Mouse (Mus musculus): Measurements from ENCODE around the gene Kdm4c.

DNA sequence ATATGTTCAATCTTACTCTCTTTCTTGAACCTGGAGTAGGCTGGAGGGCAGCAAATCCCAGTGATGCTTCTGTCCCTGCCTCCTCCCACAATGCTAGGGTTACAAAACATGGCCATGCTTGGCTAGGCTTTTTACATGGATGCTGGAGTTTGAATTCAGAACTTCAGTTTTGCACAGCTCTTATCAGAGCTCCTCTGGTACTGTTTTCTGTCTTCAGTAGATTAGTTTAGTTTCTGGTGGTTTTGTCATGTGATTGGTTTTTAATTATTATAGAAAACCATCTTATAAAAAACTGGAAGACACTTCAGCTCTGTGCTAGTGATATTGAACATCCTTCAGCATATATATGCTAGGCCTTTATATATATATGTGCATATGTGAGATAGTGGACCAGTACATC is 19.6 kb downstream of the Kdm4c start:
- no peak for TF ChIP-seq CTCF (IDR thresholded peaks at IDR 0.05; ENCODE audit: low read depth)
- TF ChIP-seq EP300 (optimal IDR thresholded peaks at IDR 0.05) = no peak

Data from stomach, postnatal 0 days (tissue).